7 mouse cellular contexts compared by ENCODE assay signal in genomic region chr10:100065529-100066301, GRCm38 (mm10). TPM values are rescaled to one million over a fixed set of nuclear protein-coding genes. Genes with fewer than 3 reads are reported as not detected.
DNase-seq lines count a peak whose midpoint lies in the region; ATAC-seq and TF ChIP-seq lines count a peak whose summit lies in the region.

No protein-coding gene starts in this region.

- no peaks in the 10 kb centered on the region for H3K36me3 ChIP-seq in testis, adult 2 months (ENCODE audit: control insufficient read depth, insufficient read depth, low read length)
- H3K36me3 ChIP-seq in limb, embryonic 14.5 days (ENCODE audit: control insufficient read depth, insufficient read depth, low read length): no peaks in the 10 kb centered on the region

- H3K27ac ChIP-seq in testis, adult 2 months (ENCODE audit: control insufficient read depth, insufficient read depth, low read depth, low read length): peak overlapping the region; percentile 42
- H3K27ac ChIP-seq in limb, embryonic 14.5 days (replicated peaks; ENCODE audit: low read depth, low read length): peak overlapping the region; percentile 20; the same call in 1 of the 2 replicates

- 14% methylated on average over 12 of the region's 12 CpGs for WGBS in limb, embryonic 14.5 days

- no peak for DNase-seq in testis, postnatal 14 days (ENCODE audit: low spot score)
- DNase-seq in forelimb bud, embryonic 11.5 days (ENCODE audit: low read depth, low spot score): peak; percentile 16
- peak; percentile 73 for DNase-seq in limb, embryonic 14.5 days (ENCODE audit: low spot score)
- DNase-seq in thymus, postnatal 0 days (ENCODE audit: low spot score): no peak
- no peak for DNase-seq in thymus, postnatal 36 days
- DNase-seq in left cerebral cortex, postnatal 36 days (ENCODE audit: low spot score in 2 of 2): no peak

- ATAC-seq in limb, embryonic 14.5 days (ENCODE audit: low FRiP score, low read depth): peak; percentile 72

- no peaks in the 10 kb centered on the region for H3K9me3 ChIP-seq in limb, embryonic 14.5 days (ENCODE audit: control insufficient read depth, low read length)

- no peak overlapping the region for H3K4me3 ChIP-seq in testis, adult 2 months (ENCODE audit: control insufficient read depth, low read depth, low read length)
- no peak overlapping the region for H3K4me3 ChIP-seq in limb, embryonic 14.5 days (replicated peaks; ENCODE audit: low read length)

- no peak for TF ChIP-seq CTCF in testis, adult 2 months (IDR thresholded peaks at IDR 0.05; ENCODE audit: control insufficient read depth, insufficient read depth, insufficient replicate concordance, low read depth, low read length)

- H3K27me3 ChIP-seq in testis, adult 2 months (ENCODE audit: control insufficient read depth, insufficient read depth, low read length): no peaks in the 10 kb centered on the region
- no peaks in the 10 kb centered on the region for H3K27me3 ChIP-seq in limb, embryonic 14.5 days (ENCODE audit: control insufficient read depth, insufficient read depth, low read length)

- intact Hi-C loops in left cerebral cortex, postnatal 36 days (cut with DNase I): loop anchor here (5.0 kb wide), 1 partner anchor 48 kb away; the partner anchor contains the start of gene Kitl

- TF ChIP-seq POLR2A in testis, adult 2 months (IDR thresholded peaks at IDR 0.05; ENCODE audit: control insufficient read depth, low read depth, low read length): no peak
- no peak for TF ChIP-seq POLR2A in limb, embryonic 14.5 days (IDR thresholded peaks at IDR 0.05; ENCODE audit: borderline replicate concordance, extremely low read depth, insufficient read depth, insufficient read length)

- no peak overlapping the region for H3K9ac ChIP-seq in limb, embryonic 14.5 days (ENCODE audit: low read depth, low read length, severe bottlenecking)

- H3K4me1 ChIP-seq in testis, adult 2 months (ENCODE audit: control insufficient read depth, insufficient read depth, low read length): no peaks in the 10 kb centered on the region
- H3K4me1 ChIP-seq in limb, embryonic 14.5 days (ENCODE audit: control insufficient read depth, insufficient read depth, low read length): peaks cover 20% of the 10 kb centered on the region

- peak overlapping the region; percentile 13; the same call in 1 of the 2 replicates for H3K4me2 ChIP-seq in limb, embryonic 14.5 days (replicated peaks; ENCODE audit: low read depth, low read length, severe bottlenecking)

RNA-seq across cellular contexts. Expression of gene Kitl, which starts 50.3 kb away (rescaled TPM):
- 4.7 and 5.4 TPM in 2 replicates for polyA plus RNA-seq in testis, adult 2 months (2012; rRNA removed)
- polyA plus RNA-seq in limb, embryonic 14.5 days (2012; rRNA removed): 13.8 and 16.3 TPM in 2 replicates
- 35.0 and 38.4 TPM in 2 replicates for polyA plus RNA-seq in limb, embryonic 14.5 days (2014; fragmentation: Nextera tagmentation; extraction: Ambion mirVana)
- polyA plus RNA-seq in thymus, postnatal 0 days (2015; fragmentation: Nextera tagmentation; extraction: Ambion mirVana): 9.2 and 12.9 TPM in 2 replicates
- total RNA-seq in left cerebral cortex, postnatal 36 days (2021): 10 to 100 TPM; 49.8 to 61.9 TPM

Comparison
In these comparisons a context has a peak if more than half of its experiments do, and no peak if none do; other contexts are left out.
1. DNase-seq: peak in forelimb bud, embryonic 11.5 days (single experiment) and limb, embryonic 14.5 days (single experiment); none in testis, postnatal 14 days (single experiment), thymus, postnatal 0 days (single experiment), thymus, postnatal 36 days (0 of 2) and left cerebral cortex, postnatal 36 days (0 of 2).